Mouse (Mus musculus) heart, postnatal 14 days (tissue): ENCODE results near the gene Zfp385c. TPM values are rescaled to one million over a fixed set of nuclear protein-coding genes. Genes with fewer than 3 reads are reported as not detected.

Experiments used
- DNase-seq, 2 experiments: peaks; one replicate each; pipeline ENCODE4 v3.0.0; 2021 to 2022
- intact Hi-C: fragments of 180-260 bp; cut with DNase I; formaldehyde crosslinking; loops from one replicate; pipeline ENCODE4 v1.15.1; 2025
- total RNA-seq, 2 experiments: library from RNA; stranded (reverse); gene quantifications; 2 replicates each; pipeline ENCODE4 v1.2.3; 2021

Zfp385c gene
- total RNA-seq, 2 experiments from 2014 or later = 0.10 to 0.29 TPM

DNA sequence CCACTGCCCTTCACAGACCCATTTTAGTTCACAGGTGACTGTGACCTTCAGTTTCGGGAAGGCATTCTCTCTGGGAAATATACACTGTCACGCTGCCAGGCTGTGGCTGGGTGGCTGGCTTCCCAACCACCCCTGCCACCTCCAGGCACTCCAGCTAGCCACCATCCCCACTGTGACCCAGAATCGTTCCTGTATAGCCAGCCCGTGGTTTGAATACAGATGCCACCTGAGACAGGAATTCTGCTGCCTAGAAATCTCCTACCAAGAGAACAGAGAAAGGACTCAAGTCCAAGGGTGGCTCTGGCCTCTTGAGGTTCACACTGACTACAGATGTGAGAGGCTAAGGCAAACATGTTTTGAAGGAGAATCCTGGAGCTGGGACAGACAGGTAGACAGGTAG lies 26.6 kb upstream of the Zfp385c start:
- intact Hi-C loops = no loop called here
- peak in 1 of 2 experiments; percentile 43 for DNase-seq

GRCm38 (mm10) chr11:100718462-100718861 lies 26.2 kb upstream of the Zfp385c start:
- DNase-seq = no peak
- intact Hi-C loops = no loop called here

GRCm38 (mm10) chr11:100716649-100717048 lies 24.4 kb upstream of the Zfp385c start:
- no peak for DNase-seq
- intact Hi-C loops = no loop called here

GRCm38 (mm10) chr11:100714948-100715347 lies 22.7 kb upstream of the Zfp385c start:
- intact Hi-C loops = loop anchor here (1.0 to 5.0 kb wide), 4 partner anchors 30 to 347 kb away; no protein-coding TSS in a partner anchor

GRCm38 (mm10) chr11:100714534-100714915 lies 22.3 kb upstream of the Zfp385c start:
- intact Hi-C loops = loop anchor here (1.0 to 5.0 kb wide), 4 partner anchors 30 to 348 kb away; no protein-coding TSS in a partner anchor
- DNase-seq = peak; percentile 86 to 92

More at GRCm38 (mm10) chr11:100714948-100715347, 22.7 kb upstream of the Zfp385c start:
- DNase-seq = no peak

- peak; percentile 77 to 78 for DNase-seq
- intact Hi-C loops = loop anchor here (1.0 to 5.0 kb wide), 4 partner anchors 31 to 348 kb away; no protein-coding TSS in a partner anchor
These were observed 21.7 kb upstream of the Zfp385c start, which contains the start of gene Hspb9 for GRCm38 (mm10) chr11:100713735-100714533. Gene Hspb9 (plus strand): TSS chr11:100713850.

DNA sequence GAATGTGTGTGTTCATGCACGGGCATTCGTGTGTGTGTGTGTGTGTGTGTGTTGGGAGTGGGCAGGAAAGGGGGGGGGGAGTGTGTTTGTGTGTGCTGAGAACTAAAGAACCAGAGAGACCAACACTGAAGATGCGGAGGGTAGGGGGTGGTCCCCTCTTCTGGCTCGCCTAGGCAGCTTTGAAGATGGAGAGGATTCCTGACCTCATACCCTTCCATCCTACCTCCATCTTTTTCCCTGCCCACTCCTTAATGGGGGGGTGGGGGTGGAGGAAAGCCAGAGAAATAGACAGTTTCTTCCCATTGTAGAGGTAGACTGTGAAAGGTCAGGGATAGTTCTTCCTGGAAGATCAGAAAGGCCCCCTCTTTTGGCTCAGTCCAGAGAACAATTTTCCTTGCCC lies 20.9 kb upstream of the Zfp385c start:
- intact Hi-C loops = loop anchor here (5.0 kb wide), 2 partner anchors 244 to 349 kb away; no protein-coding TSS in a partner anchor
- DNase-seq = no peak

DNA sequence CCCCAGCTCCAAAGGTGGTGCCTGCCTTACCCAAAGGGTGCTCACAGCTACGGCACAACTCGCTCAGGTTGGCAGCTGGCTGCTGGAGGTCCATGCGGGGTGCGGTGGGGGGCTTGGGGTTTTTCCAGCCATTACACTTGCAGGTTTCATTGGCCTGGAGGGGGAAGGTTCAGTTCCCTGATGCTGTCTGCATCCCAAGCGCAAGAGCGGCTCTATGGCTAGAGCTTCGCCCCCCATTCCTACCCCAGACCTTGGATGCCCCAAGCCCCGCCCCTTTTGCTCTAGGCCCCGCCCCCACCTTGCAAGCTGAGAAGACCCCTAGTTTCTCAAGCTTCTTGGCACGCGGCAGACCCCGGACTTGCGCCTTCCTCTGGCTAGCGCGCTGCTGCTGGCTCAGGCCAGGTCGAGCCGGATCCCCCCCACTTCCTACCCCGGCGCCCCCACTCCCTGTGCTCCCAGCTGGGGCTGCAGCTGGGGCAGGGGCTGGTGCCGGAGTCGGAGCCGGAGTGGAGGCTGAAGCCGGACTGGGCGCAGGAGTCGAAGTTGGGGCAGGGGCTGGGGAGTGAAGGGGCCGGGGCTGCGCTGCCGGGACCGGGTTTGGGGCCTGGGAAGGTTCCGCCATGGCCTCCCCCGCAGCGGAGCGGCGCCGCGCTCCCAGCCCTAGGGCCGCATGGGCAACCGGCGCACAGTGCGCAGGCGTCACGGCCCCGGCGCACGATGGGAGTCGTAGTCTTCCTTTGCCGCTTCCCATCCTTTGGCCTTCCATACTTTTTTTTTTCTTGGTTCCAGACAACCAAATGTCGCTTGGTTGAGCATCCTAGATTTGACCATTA lies 19.7 kb upstream of the Zfp385c start, which contains the start of gene Kat2a:
Gene Kat2a, minus strand, starts transcription at position 683 of the 833 bp plus-strand sequence.
- intact Hi-C loops = loop anchor here (5.0 kb wide), 2 partner anchors 245 to 350 kb away; no protein-coding TSS in a partner anchor
- peak; percentile 89 to 91 for DNase-seq

- intact Hi-C loops = loop anchor here (5.0 kb wide), 2 partner anchors 246 to 351 kb away; no protein-coding TSS in a partner anchor
These were observed 18.7 kb upstream of the Zfp385c start for GRCm38 (mm10) chr11:100710977-100711376.

GRCm38 (mm10) chr11:100710528-100710927 lies 18.3 kb upstream of the Zfp385c start:
- no peak for DNase-seq
- intact Hi-C loops = loop anchor here (5.0 kb wide), 2 partner anchors 247 to 352 kb away; no protein-coding TSS in a partner anchor

More at GRCm38 (mm10) chr11:100710977-100711376, 18.7 kb upstream of the Zfp385c start:
- DNase-seq = no peak

GRCm38 (mm10) chr11:100709201-100709810 lies 17.1 kb upstream of the Zfp385c start:
- no peak for DNase-seq
- intact Hi-C loops = loop anchor here (10.0 kb wide), 1 partner anchor 285 kb away; no protein-coding TSS in a partner anchor

- intact Hi-C loops = loop anchor here (10.0 kb wide), 1 partner anchor 280 kb away; no protein-coding TSS in a partner anchor
- DNase-seq = no peak
These were observed 13.0 kb upstream of the Zfp385c start for GRCm38 (mm10) chr11:100705095-100705747.

GRCm38 (mm10) chr11:100703851-100704531 lies 11.7 kb upstream of the Zfp385c start, which contains the start of gene Dhx58:
Gene Dhx58 (minus strand): TSS chr11:100704271.
- intact Hi-C loops = loop anchor here (2.0 to 10.0 kb wide), 3 partner anchors 77 to 279 kb away; no protein-coding TSS in a partner anchor
- no peak for DNase-seq

- intact Hi-C loops = loop anchor here (2.0 to 10.0 kb wide), 3 partner anchors 77 to 279 kb away; no protein-coding TSS in a partner anchor
- no peak for DNase-seq
These were observed 11.1 kb upstream of the Zfp385c start for GRCm38 (mm10) chr11:100703366-100703765.

DNA sequence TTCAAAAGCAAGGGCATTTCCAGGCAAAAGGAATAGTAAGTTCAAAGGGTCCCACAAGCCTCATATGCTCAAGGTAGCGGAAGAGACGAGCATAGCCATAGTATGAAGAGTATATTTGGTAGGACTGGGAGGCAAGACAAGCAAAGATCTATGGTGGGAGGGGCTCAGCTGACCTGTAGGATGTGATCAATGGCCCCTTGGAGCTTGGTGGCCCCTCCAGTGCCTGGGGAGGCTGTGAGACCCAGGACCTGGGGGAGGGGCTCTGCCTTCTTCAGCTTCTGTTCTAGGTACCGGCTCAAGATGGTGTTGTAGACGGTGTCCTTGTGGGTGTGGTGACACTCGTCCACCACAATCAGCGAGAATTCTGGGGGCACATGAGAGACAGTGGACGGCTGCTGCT lies 10.7 kb upstream of the Zfp385c start:
- DNase-seq = no peak
- intact Hi-C loops = loop anchor here (2.0 to 10.0 kb wide), 3 partner anchors 76 to 278 kb away; no protein-coding TSS in a partner anchor

GRCm38 (mm10) chr11:100702081-100702851 lies 10.0 kb upstream of the Zfp385c start:
- intact Hi-C loops = loop anchor here (2.0 to 10.0 kb wide), 3 partner anchors 75 to 277 kb away; no protein-coding TSS in a partner anchor
- DNase-seq = peak; percentile 58 to 85

GRCm38 (mm10) chr11:100701301-100701700 lies 9.0 kb upstream of the Zfp385c start:
- intact Hi-C loops = loop anchor here (10.0 kb wide), 1 partner anchor 276 kb away; no protein-coding TSS in a partner anchor
- DNase-seq = peak; percentile 59 to 65
